Mouse (Mus musculus): ENCODE measurements at regions not wholly inside any gene's neighbourhood (a gene's known extent, or its start where the extent isn't known, plus 50 kb on each side); places are given as distances from the start of the nearest gene placed in this dataset.
A peak's percentile ranks its signal among the peaks of the same experiment; 100 is the strongest.

- Histone ChIP-seq H3K27ac (ENCODE audit: low read depth) (no peak overlapping the region), H3K9me3 (replicated peaks; ENCODE audit: control insufficient read depth, low read length) (no peaks in the 10 kb centered on the region), H3K27me3 (ENCODE audit: control insufficient read depth, insufficient read depth, low read length) (no peaks in the 10 kb centered on the region), H3K4me2 (ENCODE audit: low read depth, low read length) (no peak overlapping the region), H3K36me3 (replicated peaks; ENCODE audit: control insufficient read depth, insufficient read depth, low read length) (no peaks in the 10 kb centered on the region), H3K4me1 (ENCODE audit: control insufficient read depth, insufficient read depth) (no peaks in the 10 kb centered on the region), H3K4me3 (ENCODE audit: low read depth, low read length) (no peak overlapping the region), H3K9ac (replicated peaks; ENCODE audit: low read depth, low read length) (no peak overlapping the region; the same call in 1 of the 2 replicates)
- DNase-seq (ENCODE audit: low spot score) (no peak), ATAC-seq (ENCODE audit: insufficient read depth, low read depth) (no peak)
- 35% methylated on average over 10 of the region's 10 CpGs for WGBS
- TF ChIP-seq CTCF (IDR thresholded peaks at IDR 0.05; ENCODE audit: low read depth): no peak
- no peak for TF ChIP-seq EP300 (IDR thresholded peaks at IDR 0.05; ENCODE audit: low read depth)
These were observed 267.0 kb upstream of the Tmpo start for GRCm38 (mm10) chr10:91447974-91448703.

DNA sequence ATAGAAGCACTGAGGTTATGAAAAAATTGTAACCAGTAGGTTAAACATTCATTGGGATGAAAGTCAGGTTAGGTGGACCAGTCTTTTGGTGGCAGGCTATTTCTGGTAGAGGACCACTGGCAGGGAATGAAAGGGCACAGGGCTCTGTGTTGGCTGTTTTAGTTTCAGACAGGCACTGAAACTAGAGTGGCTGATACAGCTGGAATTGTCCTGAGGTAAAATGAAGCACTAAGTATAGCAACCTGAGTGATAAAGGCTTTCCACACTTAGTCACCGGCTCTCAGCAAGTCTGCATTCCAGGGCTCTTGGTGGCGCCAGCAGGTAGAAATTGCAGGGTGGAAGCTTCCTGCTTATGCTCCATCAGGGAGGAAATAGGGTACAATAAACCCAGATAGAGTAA is 262.2 kb upstream of the Tmpo start:
- no peak overlapping the region for H3K4me3 ChIP-seq (ENCODE audit: low read depth, low read length)
- ATAC-seq (ENCODE audit: insufficient read depth, low read depth) (peak; percentile 93), DNase-seq (ENCODE audit: low spot score) (peak; percentile 79)
- 8% methylated on average over 2 of the region's 2 CpGs for WGBS
- TF ChIP-seq CTCF (IDR thresholded peaks at IDR 0.05; ENCODE audit: low read depth): no peak
- peak; percentile 70; the same call in 1 of the 2 replicates for TF ChIP-seq EP300 (IDR thresholded peaks at IDR 0.05; ENCODE audit: low read depth)
- H3K9ac ChIP-seq (replicated peaks; ENCODE audit: low read depth, low read length): no peak overlapping the region
- no peaks in the 10 kb centered on the region for H3K36me3 ChIP-seq (replicated peaks; ENCODE audit: control insufficient read depth, insufficient read depth, low read length)
- H3K27me3 ChIP-seq (ENCODE audit: control insufficient read depth, insufficient read depth, low read length): no peaks in the 10 kb centered on the region
- no peaks in the 10 kb centered on the region; the same call in 1 of the 2 replicates for H3K4me1 ChIP-seq (ENCODE audit: control insufficient read depth, insufficient read depth)
- peak overlapping the region; percentile 53 for H3K27ac ChIP-seq (ENCODE audit: low read depth)
- no peak overlapping the region for H3K4me2 ChIP-seq (ENCODE audit: low read depth, low read length)
- no peaks in the 10 kb centered on the region for H3K9me3 ChIP-seq (replicated peaks; ENCODE audit: control insufficient read depth, low read length)

DNA sequence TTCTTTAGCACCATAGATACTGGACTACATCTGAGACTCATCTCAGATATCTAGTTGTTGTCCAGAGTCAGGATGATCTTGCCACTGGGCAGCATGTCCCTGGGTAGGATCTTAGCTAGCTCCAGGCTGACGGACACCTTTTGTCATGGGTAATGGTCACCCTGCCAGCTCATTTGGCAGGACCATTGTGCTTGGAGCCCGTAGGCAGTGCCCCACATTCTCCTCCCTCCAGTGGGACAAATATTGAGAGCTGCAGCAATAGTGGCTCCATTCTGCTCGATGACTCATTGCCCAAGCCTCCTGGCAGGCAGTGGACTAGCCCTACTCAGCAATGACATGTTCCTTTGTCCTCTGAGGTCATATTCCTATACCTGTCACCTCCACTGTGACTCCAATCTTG is 258.9 kb upstream of the Tmpo start:
- no peak overlapping the region for H3K9ac ChIP-seq (replicated peaks; ENCODE audit: low read depth, low read length)
- no peak overlapping the region for H3K4me3 ChIP-seq (ENCODE audit: low read depth, low read length)
- WGBS: 44% methylated on average over 3 of the region's 3 CpGs
- DNase-seq (ENCODE audit: low spot score): no peak
- no peak overlapping the region for H3K4me2 ChIP-seq (ENCODE audit: low read depth, low read length)
- H3K4me1 ChIP-seq (ENCODE audit: control insufficient read depth, insufficient read depth): peaks cover 11% of the 10 kb centered on the region
- TF ChIP-seq CTCF (IDR thresholded peaks at IDR 0.05; ENCODE audit: low read depth) (no peak), EP300 (IDR thresholded peaks at IDR 0.05; ENCODE audit: low read depth) (no peak)
- H3K27me3 ChIP-seq (ENCODE audit: control insufficient read depth, insufficient read depth, low read length): no peaks in the 10 kb centered on the region
- H3K36me3 ChIP-seq (replicated peaks; ENCODE audit: control insufficient read depth, insufficient read depth, low read length): no peaks in the 10 kb centered on the region
- ATAC-seq (ENCODE audit: insufficient read depth, low read depth): no peak
- no peak overlapping the region for H3K27ac ChIP-seq (ENCODE audit: low read depth)
- no peaks in the 10 kb centered on the region for H3K9me3 ChIP-seq (replicated peaks; ENCODE audit: control insufficient read depth, low read length)

DNA sequence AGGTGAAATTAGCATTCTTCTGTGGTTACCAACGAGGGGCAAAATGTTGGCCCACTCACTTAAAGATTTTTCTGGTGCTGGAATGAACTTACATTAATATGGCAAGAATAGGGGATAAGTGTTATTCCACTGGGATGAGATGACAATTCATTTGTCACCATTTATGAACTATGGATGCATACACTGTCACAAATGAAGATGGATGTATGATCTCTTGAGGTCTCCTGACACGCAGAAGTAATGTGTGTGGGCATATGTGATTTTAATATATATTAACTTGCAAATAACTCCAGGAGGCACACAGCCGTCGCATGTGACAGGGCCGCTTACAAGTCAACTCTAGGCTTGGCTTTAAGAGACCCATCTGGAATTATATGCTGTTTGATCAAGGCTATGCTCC is 256.8 kb upstream of the Tmpo start:
- Histone ChIP-seq H3K27ac (ENCODE audit: low read depth) (no peak overlapping the region), H3K36me3 (replicated peaks; ENCODE audit: control insufficient read depth, insufficient read depth, low read length) (no peaks in the 10 kb centered on the region), H3K4me2 (ENCODE audit: low read depth, low read length) (no peak overlapping the region), H3K9ac (replicated peaks; ENCODE audit: low read depth, low read length) (no peak overlapping the region), H3K27me3 (ENCODE audit: control insufficient read depth, insufficient read depth, low read length) (no peaks in the 10 kb centered on the region), H3K4me3 (ENCODE audit: low read depth, low read length) (no peak overlapping the region), H3K4me1 (ENCODE audit: control insufficient read depth, insufficient read depth) (peaks cover 11% of the 10 kb centered on the region), H3K9me3 (replicated peaks; ENCODE audit: control insufficient read depth, low read length) (no peaks in the 10 kb centered on the region)
- 92% methylated on average over 5 of the region's 5 CpGs for WGBS
- DNase-seq (ENCODE audit: low spot score): no peak
- ATAC-seq (ENCODE audit: insufficient read depth, low read depth): no peak
- TF ChIP-seq CTCF (IDR thresholded peaks at IDR 0.05; ENCODE audit: low read depth) (no peak), EP300 (IDR thresholded peaks at IDR 0.05; ENCODE audit: low read depth) (no peak)

GRCm38 (mm10) chr10:91436091-91436569 is 255.0 kb upstream of the Tmpo start:
- H3K9me3 ChIP-seq (replicated peaks; ENCODE audit: control insufficient read depth, low read length): no peaks in the 10 kb centered on the region
- H3K4me3 ChIP-seq (ENCODE audit: low read depth, low read length): no peak overlapping the region
- DNase-seq (ENCODE audit: low spot score) (no peak), ATAC-seq (ENCODE audit: insufficient read depth, low read depth) (no peak)
- peaks cover 11% of the 10 kb centered on the region for H3K4me1 ChIP-seq (ENCODE audit: control insufficient read depth, insufficient read depth)
- H3K27ac ChIP-seq (ENCODE audit: low read depth): peak overlapping the region; percentile 43; the same call in 1 of the 2 replicates
- WGBS: 20% methylated on average over 9 of the region's 9 CpGs
- no peak overlapping the region for H3K9ac ChIP-seq (replicated peaks; ENCODE audit: low read depth, low read length)
- H3K4me2 ChIP-seq (ENCODE audit: low read depth, low read length): no peak overlapping the region; the same call in 1 of the 2 replicates
- TF ChIP-seq EP300 (IDR thresholded peaks at IDR 0.05; ENCODE audit: low read depth) (no peak), CTCF (IDR thresholded peaks at IDR 0.05; ENCODE audit: low read depth) (no peak)
- H3K27me3 ChIP-seq (ENCODE audit: control insufficient read depth, insufficient read depth, low read length): no peaks in the 10 kb centered on the region
- H3K36me3 ChIP-seq (replicated peaks; ENCODE audit: control insufficient read depth, insufficient read depth, low read length): no peaks in the 10 kb centered on the region
